Mouse (Mus musculus) activated CD4-positive, CD25-positive, alpha-beta regulatory T cell, adult 4 months (primary cell): Measurements from ENCODE around the gene Dvl2. TPM values are rescaled to one million over a fixed set of nuclear protein-coding genes. Genes with fewer than 3 reads are reported as not detected.
"Not testable (repeated sequence)": the region's sequence is repeated elsewhere in the genome, so short reads cannot be mapped to it uniquely, and the experiment has no call there.

ENCODE experiments used
- ATAC-seq: one replicate; pipeline ENCODE4 v1.8.0; 2017
- polyA plus RNA-seq, 2 experiments: library from polyadenylated mRNA; unstranded; fragments of 100-300 nt; shearing (Covaris generic); gene quantifications; one replicate each; pipeline ENCODE4 v1.2.1; 2017

The Dvl2 gene
- 1 to 10 TPM; 2.7 to 3.9 TPM for polyA plus RNA-seq

GRCm38 (mm10) chr11:70000396-70000898, at the start of gene Dvl2:
Dvl2 (plus strand) TSS chr11:70000595.
- ATAC-seq = peak; percentile 49

GRCm38 (mm10) chr11:69950807-69951459, 49.5 kb upstream of the Dvl2 start:
- no peak for ATAC-seq

DNA sequence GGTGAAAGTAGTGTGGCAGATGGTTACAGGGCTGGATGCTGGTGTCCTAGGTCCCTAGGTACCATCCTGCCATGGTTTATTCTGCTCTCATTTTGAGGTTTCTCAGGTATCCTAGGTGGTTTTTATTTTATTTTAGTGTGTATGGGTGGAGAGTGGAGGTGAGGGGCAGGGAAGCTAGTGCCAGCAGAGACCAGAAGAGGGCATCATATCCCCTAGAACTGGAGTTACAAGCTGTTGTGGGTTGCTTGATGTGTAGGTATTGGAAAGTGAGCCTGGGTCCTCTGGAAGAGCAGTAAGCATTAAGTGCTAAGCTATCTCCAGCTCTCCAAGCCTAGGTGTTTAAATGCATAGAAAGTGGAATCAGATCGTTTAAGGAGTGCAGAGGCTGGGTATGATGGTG, 48.1 kb upstream of the Dvl2 start:
- no peak for ATAC-seq

GRCm38 (mm10) chr11:69953267-69953915, 47.0 kb upstream of the Dvl2 start:
- ATAC-seq = no peak

DNA sequence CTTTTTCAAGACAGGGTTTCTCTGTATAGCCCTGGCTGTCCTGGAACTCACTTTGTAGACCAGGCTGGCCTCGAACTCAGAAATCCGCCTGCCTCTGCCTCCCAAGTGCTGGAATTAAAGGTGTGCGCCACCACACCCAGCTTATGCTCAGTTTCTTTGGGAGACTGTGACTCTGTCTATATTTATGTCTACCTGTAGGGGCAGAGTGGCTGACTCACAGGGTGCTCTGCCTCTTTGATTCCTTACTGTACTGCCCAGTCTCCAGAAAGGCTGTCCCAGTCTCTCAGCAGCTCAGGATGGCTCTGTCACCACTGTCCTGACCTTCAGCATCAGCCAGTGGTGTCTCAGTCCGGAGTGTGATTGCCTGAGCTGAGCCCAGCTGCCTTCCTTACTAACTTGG, 44.8 kb upstream of the Dvl2 start:
- ATAC-seq = not testable (repeated sequence)

DNA sequence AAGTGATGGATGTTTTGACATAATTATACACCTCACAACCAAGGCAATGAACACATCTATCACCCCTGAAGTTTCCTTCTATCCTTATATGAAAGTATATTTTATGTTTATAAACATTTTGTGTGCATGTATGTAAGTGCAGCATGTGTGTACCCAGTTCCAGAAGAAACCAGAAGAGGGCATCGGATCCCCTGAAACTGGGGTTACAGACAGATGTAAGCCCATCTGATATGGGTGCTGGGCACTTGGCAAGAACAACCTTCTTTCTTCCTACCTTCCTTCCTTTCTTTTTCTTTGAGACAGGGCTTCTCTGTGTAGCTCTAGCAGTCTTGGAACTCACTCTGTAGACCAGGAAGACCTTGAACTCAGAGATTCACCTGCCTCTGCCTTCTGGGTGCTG, 44.2 kb upstream of the Dvl2 start:
- ATAC-seq = no peak

- no peak for ATAC-seq
These were observed 39.8 kb upstream of the Dvl2 start for GRCm38 (mm10) chr11:69960616-69961015.

GRCm38 (mm10) chr11:69961841-69962240, 38.6 kb upstream of the Dvl2 start:
- no peak for ATAC-seq

DNA sequence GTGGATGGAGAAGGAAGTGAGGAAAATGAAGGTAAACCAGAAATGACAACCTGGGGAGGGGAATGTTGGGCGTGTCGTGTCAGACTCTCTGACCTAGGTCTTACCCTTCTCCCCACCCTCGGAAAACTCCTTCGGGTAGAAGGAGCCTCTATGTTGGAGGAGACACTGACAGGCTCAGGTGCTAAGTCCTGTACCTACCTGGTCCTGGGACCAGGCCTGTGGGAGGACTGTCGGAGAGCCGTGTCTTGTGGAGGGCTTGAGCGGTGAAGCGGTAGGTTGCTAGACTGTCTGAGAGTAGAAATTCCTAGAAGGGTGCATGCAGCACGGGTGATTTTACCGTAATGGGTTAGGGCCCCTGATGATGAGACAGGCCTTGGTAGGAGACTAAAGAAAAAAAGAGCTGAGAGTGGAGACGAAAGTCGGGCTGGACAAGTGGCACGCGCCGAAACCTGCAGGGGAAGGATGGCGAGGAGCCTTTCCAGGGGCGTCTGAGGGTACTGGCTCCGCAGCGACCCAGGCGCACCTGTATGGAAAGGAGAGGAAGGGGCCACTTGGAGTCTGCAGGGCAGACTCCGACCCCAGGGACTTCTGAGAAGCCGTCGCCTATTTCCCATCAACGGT, 35.6 kb upstream of the Dvl2 start, which contains the start of gene Cldn7:
Gene Cldn7, plus strand, starts transcription at position 130 of the 621 bp plus-strand sequence.
- no peak for ATAC-seq

DNA sequence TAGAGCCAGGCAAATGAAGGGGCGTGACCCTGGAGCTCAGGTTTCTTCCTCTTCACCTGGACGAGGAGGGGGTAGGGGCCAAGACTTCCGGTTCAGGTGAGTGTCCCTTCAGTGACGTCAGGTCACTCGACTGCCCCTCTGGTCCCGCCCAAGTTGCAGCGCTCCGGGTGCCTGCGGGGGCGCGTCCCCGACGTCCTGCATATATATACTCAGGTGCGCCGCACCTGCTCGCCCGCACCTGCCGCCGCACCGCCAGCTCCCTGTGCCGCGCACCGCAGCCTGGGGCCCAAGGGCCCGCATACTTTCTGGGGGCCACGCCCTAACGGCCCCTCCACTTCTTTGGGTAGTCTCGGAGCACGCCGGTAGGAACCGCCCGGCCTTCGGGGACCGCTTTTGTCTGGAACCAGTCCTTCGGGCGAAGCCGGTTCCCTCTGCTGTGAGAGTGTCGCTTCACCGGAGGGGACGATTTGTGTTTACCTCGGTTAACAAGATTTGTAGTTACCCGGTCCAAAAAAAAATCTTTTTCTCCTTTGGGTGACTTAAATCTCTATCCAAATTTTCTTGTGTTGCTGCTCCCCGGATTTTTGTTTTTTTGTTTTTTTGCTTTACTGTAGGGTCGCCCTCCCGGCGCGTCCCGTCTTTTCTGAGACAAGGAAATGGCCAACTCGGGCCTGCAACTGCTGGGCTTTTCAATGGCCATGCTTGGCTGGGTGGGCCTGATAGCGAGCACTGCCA, 35.0 kb upstream of the Dvl2 start:
- ATAC-seq = no peak

GRCm38 (mm10) chr11:69966006-69966859, 34.2 kb upstream of the Dvl2 start:
- ATAC-seq = no peak

DNA sequence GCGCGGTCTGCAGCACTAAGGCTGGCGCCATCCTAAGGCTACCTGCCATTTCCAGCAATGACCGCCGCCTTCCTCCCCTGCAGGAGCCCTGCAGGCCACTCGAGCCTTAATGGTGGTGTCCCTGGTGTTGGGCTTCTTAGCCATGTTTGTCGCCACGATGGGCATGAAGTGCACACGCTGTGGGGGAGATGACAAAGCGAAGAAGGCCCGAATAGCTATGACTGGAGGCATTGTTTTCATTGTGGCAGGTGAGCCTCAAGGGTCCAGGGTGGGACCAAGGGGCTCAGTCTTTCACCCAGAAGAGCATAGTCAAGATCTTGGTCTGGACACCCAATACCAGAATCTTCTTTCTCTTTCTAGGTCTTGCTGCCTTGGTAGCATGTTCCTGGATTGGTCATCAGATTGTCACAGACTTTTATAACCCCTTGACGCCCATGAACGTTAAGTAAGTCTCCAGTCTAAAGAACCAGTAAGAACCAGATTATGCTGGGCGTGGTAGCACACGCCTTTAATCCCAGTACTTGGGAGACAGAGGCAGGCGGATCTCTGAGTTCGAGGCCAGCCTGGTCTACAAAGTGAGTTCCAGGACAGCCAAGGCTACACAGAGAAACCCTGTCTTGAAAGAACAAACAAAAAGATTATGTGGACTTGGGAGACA, 33.4 kb upstream of the Dvl2 start:
- no peak for ATAC-seq

- no peak for ATAC-seq
These were observed 31.6 kb upstream of the Dvl2 start for GRCm38 (mm10) chr11:69968793-69969192.

DNA sequence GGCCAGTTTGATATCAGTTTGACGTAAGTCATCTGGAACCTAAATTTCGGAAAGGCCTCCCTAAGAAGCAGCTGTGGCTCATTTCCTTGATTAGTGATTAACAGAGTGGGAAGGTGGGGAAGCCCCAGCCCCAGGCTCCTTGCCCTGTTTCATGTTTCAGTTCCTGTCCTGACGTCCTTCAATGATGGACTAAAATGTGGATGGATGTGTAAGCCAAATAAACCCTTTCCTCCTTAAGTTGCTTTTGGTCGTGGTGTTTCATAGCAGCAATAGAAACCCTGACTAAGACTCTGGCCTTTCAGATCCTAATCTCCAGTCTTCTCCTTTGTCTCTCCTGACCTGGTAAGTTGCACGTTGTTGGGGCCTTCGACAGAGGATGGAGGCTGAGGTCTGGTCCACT, 30.2 kb upstream of the Dvl2 start:
- ATAC-seq = no peak

- ATAC-seq = no peak
These were observed 29.6 kb upstream of the Dvl2 start for GRCm38 (mm10) chr11:69970775-69971174.

DNA sequence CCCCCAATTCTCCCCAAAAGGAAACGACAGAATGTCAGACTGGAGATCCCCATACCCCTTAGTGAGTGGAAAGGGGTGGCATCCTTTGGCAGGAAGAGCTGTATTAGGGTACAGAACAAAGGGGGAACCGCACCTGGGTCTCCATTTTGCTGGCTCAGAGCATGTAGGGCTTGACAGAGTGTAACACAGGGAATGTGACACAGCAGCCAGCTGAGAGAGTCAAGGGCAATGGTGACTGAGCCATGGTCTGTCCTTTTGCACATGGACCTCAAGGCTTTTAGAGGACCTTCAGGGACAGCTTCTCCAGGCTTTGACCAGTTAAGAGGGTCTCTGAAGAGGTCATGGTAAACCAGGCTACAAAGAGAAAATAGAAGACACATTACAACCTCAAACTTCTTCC, 25.5 kb upstream of the Dvl2 start:
- no peak for ATAC-seq

- no peak for ATAC-seq
These were observed 24.1 kb upstream of the Dvl2 start for GRCm38 (mm10) chr11:69976271-69976670.

DNA sequence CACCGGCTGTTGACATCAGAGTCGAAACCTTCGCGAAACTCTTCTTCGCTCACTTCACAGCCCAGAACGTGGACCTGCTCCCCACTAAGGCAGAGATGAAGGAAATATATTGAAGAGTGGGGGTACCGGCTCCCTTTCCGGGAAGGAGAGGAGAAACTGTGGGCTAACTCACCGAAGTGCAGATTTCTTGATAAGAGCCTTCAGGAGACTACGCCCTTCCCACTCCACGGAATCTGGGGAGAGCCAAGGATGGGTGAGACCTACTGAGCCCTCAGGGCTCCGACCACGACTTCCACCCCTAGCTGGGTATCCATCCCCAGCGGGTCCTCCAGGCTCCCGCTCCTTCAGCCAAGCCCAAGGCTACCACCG, 20.6 kb upstream of the Dvl2 start:
- no peak for ATAC-seq

DNA sequence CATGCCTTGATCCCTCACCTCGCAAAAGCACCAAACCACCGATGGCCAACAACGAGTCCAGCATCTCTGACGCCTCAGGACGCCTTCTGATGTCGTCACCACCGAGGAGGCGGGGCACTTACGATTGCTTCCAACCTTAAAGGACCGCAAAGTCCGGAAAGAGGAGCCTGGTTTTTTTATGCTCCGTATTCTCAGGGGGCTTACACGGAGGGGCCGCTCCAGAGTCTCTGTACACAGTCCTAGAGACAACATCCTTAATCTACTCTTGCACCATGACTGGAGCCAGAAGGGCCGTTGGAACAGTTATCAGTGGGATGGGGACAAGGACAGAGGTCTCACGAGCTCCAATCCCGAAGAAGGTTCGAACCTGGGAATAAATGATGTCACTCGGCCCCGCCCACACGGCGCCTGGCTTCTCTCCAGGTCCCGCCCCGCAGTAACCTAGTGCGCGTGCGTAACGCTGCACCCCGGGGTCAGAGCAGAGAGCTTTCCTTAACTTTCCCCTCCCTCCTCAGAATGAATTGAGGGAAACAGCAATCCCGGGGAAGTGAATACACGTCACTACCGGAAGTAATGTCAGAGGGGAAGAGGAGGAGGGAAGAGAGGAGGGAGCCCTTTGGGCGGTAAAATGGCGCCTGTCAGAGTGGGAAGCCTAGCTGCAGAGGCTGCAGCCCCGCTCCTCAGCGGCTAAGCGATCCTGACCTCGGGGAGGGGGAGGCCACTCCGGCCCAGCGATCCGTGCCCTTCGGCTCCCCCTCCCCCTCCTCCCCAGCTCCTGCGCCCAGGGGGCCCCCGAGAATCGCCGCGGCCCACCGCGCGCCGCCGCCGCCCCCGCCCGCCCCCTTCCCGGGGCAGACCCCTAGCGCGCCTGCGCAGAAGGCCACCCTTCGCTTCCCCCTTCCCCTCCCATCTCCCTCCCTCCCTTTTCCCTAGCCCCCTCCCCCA, 19.9 kb upstream of the Dvl2 start:
- peak; percentile 78 for ATAC-seq

DNA sequence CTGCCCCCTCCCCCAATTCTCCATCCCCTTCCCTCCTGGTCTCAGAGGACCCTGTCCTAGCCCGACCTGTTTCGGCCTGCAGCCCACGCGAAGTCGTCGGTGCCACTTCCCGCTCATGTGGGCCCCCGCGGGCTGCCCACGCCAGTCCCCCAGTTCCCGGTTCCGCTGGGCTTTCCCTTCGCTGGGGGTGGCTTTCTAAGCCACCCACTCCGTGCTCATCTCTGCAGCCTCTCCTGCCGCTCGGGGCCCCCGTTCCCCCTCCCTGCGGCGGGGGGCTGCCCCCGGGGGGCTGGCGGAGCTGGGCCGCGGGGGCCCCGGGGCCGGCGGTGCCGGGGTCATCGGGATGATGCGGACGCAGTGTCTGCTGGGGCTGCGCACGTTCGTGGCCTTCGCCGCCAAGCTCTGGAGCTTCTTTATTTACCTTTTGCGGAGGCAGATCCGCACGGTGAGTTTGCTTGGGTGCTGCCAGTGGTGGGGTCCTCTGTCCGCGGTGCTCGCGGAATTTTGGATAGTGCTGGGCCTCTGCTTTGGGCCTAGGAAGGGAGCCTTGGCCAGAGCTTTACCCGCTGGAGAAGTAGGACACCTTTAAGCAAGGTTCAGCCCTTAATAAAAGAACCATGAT, 19.1 kb upstream of the Dvl2 start, which contains the start of gene Ctdnep1:
Gene Ctdnep1, plus strand, starts transcription at position 16 of the 622 bp plus-strand sequence.
- ATAC-seq = peak; percentile 35
